Mouse (Mus musculus): Measurements from ENCODE around the gene Wdr17. TPM values are rescaled to one million over a fixed set of nuclear protein-coding genes. Genes with fewer than 3 reads are reported as not detected.
A peak's percentile ranks its signal among the peaks of the same experiment; 100 is the strongest.

Wdr17 gene
- total and polyA plus RNA-seq, 3 experiments, result 0.13 to 0.83 (median 0.64) TPM

GRCm38 (mm10) chr8:54791858-54792698 lies 94.9 kb downstream of the Wdr17 start:
- H3K4me1 ChIP-seq (ENCODE audit: control insufficient read depth in 1 of 2, insufficient read depth in 2 of 2), result peaks cover 0 to 7% of the 10 kb centered on the region in 2 experiments; a peak in 1 of 4 replicates
- TF ChIP-seq ZC3H11A (IDR thresholded peaks at IDR 0.05; ENCODE audit: low read depth, low read length) (no peak), NELFE (IDR thresholded peaks at IDR 0.05; ENCODE audit: low read depth, low read length) (no peak), ZMIZ1 (IDR thresholded peaks at IDR 0.05; ENCODE audit: low read depth, low read length) (no peak), POLR2A (IDR thresholded peaks at IDR 0.05; ENCODE audit: low read depth, low read length) (no peak), PAX5 (IDR thresholded peaks at IDR 0.05; ENCODE audit: low read length) (no peak), MAX (IDR thresholded peaks at IDR 0.05; ENCODE audit: low read length) (no peak), KAT2A (IDR thresholded peaks at IDR 0.05; ENCODE audit: insufficient replicate concordance, low read length) (no peak), TCF12 (IDR thresholded peaks at IDR 0.05; ENCODE audit: low read depth, low read length) (no peak), ELF1 (IDR thresholded peaks at IDR 0.05; ENCODE audit: low read depth, low read length) (no peak), NRF1 (IDR thresholded peaks at IDR 0.05; ENCODE audit: low read depth, low read length) (no peak), ZKSCAN1 (IDR thresholded peaks at IDR 0.05; ENCODE audit: borderline replicate concordance, low read depth, low read length) (no peak)
- dilution Hi-C loops (cut with MboI; ENCODE audit: extremely low pct_ligation_motif_present, extremely low pct_unique_long_range_greater_than_20kb, low sequenced_read_pairs), result no loop called here
- no peak overlapping the region for H3K9ac ChIP-seq (ENCODE audit: insufficient read depth, low read depth)
- DNase-seq (ENCODE audit: extremely low read depth), result no peak
- H3K79me2 ChIP-seq (replicated peaks; ENCODE audit: control insufficient read depth, extremely low read depth, insufficient read depth, poor library complexity, severe bottlenecking), result no peaks in the 10 kb centered on the region
- H3K27ac ChIP-seq (ENCODE audit: insufficient read depth, low read depth), result no peak overlapping the region
- H3K4me2 ChIP-seq (ENCODE audit: insufficient read depth, low read depth, poor library complexity, severe bottlenecking), result no peak overlapping the region
- H3K9me3 ChIP-seq (replicated peaks; ENCODE audit: low read length), result no peaks in the 10 kb centered on the region
- H3K4me3 ChIP-seq (replicated peaks in 1 of 3; ENCODE audit: low read depth in 2 of 3, low read length in 2 of 3, poor library complexity in 1 of 3), result no peak overlapping the region
- in situ Hi-C loops (cut with MboI; ENCODE audit: low pct_ligation_motif_present, low pct_unique_long_range_greater_than_20kb, low sequenced_read_pairs), result no loop called here
- no peaks in the 10 kb centered on the region for H3K27me3 ChIP-seq (replicated peaks)
- no peaks in the 10 kb centered on the region for H3K36me3 ChIP-seq (replicated peaks in 1 of 2; ENCODE audit: control insufficient read depth in 1 of 2, insufficient read depth in 1 of 2, low read length in 1 of 2)

GRCm38 (mm10) chr8:54780134-54780942 lies 106.6 kb downstream of the Wdr17 start:
- H3K4me2 ChIP-seq (ENCODE audit: insufficient read depth, low read depth, poor library complexity, severe bottlenecking), result peak overlapping the region; percentile 75
- H3K4me1 ChIP-seq (ENCODE audit: control insufficient read depth in 1 of 2, insufficient read depth in 2 of 2), result peaks cover 0 to 29% of the 10 kb centered on the region in 2 experiments; a peak in 2 of 4 replicates
- H3K79me2 ChIP-seq (replicated peaks; ENCODE audit: control insufficient read depth, extremely low read depth, insufficient read depth, poor library complexity, severe bottlenecking), result 0 out of 2 replicates have a peak, but pooled peaks cover 3% of the 10 kb centered on the region
- H3K4me3 ChIP-seq (replicated peaks in 1 of 3; ENCODE audit: low read depth in 2 of 3, low read length in 2 of 3, poor library complexity in 1 of 3), result peak overlapping the region; percentile 60 to 87 (median 61)
- DNase-seq (ENCODE audit: extremely low read depth), result peak; percentile 78
- 0 out of 2 replicates have a peak, but pooled peaks have one; percentile 47 for TF ChIP-seq RCOR1 (conservative IDR thresholded peaks at IDR 0.05; ENCODE audit: low read depth, low read length)
- TF ChIP-seq EP300 (IDR thresholded peaks at IDR 0.05; ENCODE audit: low read length), result peak; percentile 47
- TF ChIP-seq MAZ (IDR thresholded peaks at IDR 0.05; ENCODE audit: low read depth, low read length), result 0 out of 2 replicates have a peak, but pooled peaks have one; percentile 51
- TF ChIP-seq MEF2A (IDR thresholded peaks at IDR 0.05; ENCODE audit: borderline replicate concordance, low read depth, low read length), result no peak; the same call in 1 of the 2 replicates
- TF ChIP-seq ETS1 (conservative IDR thresholded peaks at IDR 0.05; ENCODE audit: low read depth, low read length), result peak; percentile 32; the same call in 1 of the 2 replicates
- TF ChIP-seq TBP (conservative IDR thresholded peaks at IDR 0.05; ENCODE audit: low read depth, low read length), result peak; percentile 77
- TF ChIP-seq CHD1 (IDR thresholded peaks at IDR 0.05; ENCODE audit: low read depth, low read length), result peak; percentile 73
- TF ChIP-seq TCF12 (IDR thresholded peaks at IDR 0.05; ENCODE audit: low read depth, low read length), result peak; percentile 46; the same call in 1 of the 2 replicates
- no peak for TF ChIP-seq PAX5 (IDR thresholded peaks at IDR 0.05; ENCODE audit: low read length)
- peak; percentile 48 for TF ChIP-seq POLR2A (IDR thresholded peaks at IDR 0.05; ENCODE audit: low read depth, low read length)
- peak; percentile 35 for TF ChIP-seq SIN3A (IDR thresholded peaks at IDR 0.05; ENCODE audit: low read length)
- no peak for TF ChIP-seq MXI1 (IDR thresholded peaks at IDR 0.05; ENCODE audit: low read depth, low read length)
- 0 out of 2 replicates have a peak, but pooled peaks have one; percentile 7 for TF ChIP-seq BHLHE40 (IDR thresholded peaks at IDR 0.05; ENCODE audit: low read depth, low read length)
- TF ChIP-seq IRF4 (IDR thresholded peaks at IDR 0.05; ENCODE audit: low read depth, low read length), result peak; percentile 31; the same call in 1 of the 2 replicates
- 0 out of 2 replicates have a peak, but pooled peaks have one; percentile 21 for TF ChIP-seq NELFE (IDR thresholded peaks at IDR 0.05; ENCODE audit: low read depth, low read length)
- TF ChIP-seq CHD2 (IDR thresholded peaks at IDR 0.05; ENCODE audit: low read length), result peak; percentile 62
- peak; percentile 66 for TF ChIP-seq ELF1 (IDR thresholded peaks at IDR 0.05; ENCODE audit: low read depth, low read length)
- TF ChIP-seq NRF1 (IDR thresholded peaks at IDR 0.05; ENCODE audit: low read depth, low read length), result no peak
- peak overlapping the region; percentile 84 for H3K27ac ChIP-seq (ENCODE audit: insufficient read depth, low read depth)
- in situ Hi-C loops (cut with MboI; ENCODE audit: low pct_ligation_motif_present, low pct_unique_long_range_greater_than_20kb, low sequenced_read_pairs) (no loop called here), dilution Hi-C loops (cut with MboI; ENCODE audit: extremely low pct_ligation_motif_present, extremely low pct_unique_long_range_greater_than_20kb, low sequenced_read_pairs) (no loop called here)
- no peaks in the 10 kb centered on the region for H3K9me3 ChIP-seq (replicated peaks; ENCODE audit: low read length)
- H3K36me3 ChIP-seq (replicated peaks in 1 of 2; ENCODE audit: control insufficient read depth in 1 of 2, insufficient read depth in 1 of 2, low read length in 1 of 2), result no peaks in the 10 kb centered on the region
- H3K27me3 ChIP-seq (replicated peaks), result no peaks in the 10 kb centered on the region
- H3K9ac ChIP-seq (ENCODE audit: insufficient read depth, low read depth), result peak overlapping the region; percentile 84

Data from CH12.LX (cell line).